8 mouse cellular contexts compared by ENCODE assay signal in genomic region chr11:54973481-54974212, GRCm38 (mm10). TPM values are rescaled to one million over a fixed set of nuclear protein-coding genes. Genes with fewer than 3 reads are reported as not detected.
DNase-seq lines count a peak whose midpoint lies in the region; ATAC-seq and TF ChIP-seq lines count a peak whose summit lies in the region.

No protein-coding gene starts in this region.

- no peak overlapping the region for H3K9ac ChIP-seq in intestine, embryonic 14.5 days (ENCODE audit: low read length)

- H3K27ac ChIP-seq in intestine, embryonic 14.5 days (ENCODE audit: low read depth): no peak overlapping the region

- H3K4me1 ChIP-seq in intestine, embryonic 14.5 days (replicated peaks; ENCODE audit: control insufficient read depth, insufficient read depth, low read length): peaks cover 19% of the 10 kb centered on the region
- peaks cover 5% of the 10 kb centered on the region; the same call in 1 of the 2 replicates for H3K4me1 ChIP-seq in lung, adult 2 months (ENCODE audit: control insufficient read depth, insufficient read depth, low read length)

- H3K27me3 ChIP-seq in intestine, embryonic 14.5 days (replicated peaks; ENCODE audit: control insufficient read depth, insufficient read depth, low read length): no peaks in the 10 kb centered on the region

- TF ChIP-seq POLR2A in lung, adult 2 months (IDR thresholded peaks at IDR 0.05; ENCODE audit: borderline replicate concordance, extremely low read depth, low read depth, low read length): no peak

- H3K9me3 ChIP-seq in intestine, embryonic 14.5 days (ENCODE audit: control insufficient read depth, low read length): no peaks in the 10 kb centered on the region

- intact Hi-C loops in left cerebral cortex, postnatal 36 days (cut with DNase I): no loop called here

- peaks cover 10% of the 10 kb centered on the region; the same call in 1 of the 2 replicates for H3K36me3 ChIP-seq in intestine, embryonic 14.5 days (ENCODE audit: control insufficient read depth, insufficient read depth, low read length)

- DNase-seq in cerebellum, postnatal 10 days: peak; percentile 86 to 88
- DNase-seq in cerebellum, adult 9-11 months: no peak
- peak; percentile 39 for DNase-seq in adipocyte (ENCODE audit: low spot score)
- DNase-seq in gastrocnemius, postnatal 25 days: peak; percentile 60
- DNase-seq in intestine, embryonic 14.5 days (ENCODE audit: low spot score): no peak
- peak; percentile 33 for DNase-seq in lung, adult 2 months
- no peak for DNase-seq in left cerebral cortex, postnatal 36 days (ENCODE audit: low spot score in 2 of 2)

- peak; percentile 45; the same call in 1 of the 2 replicates for ATAC-seq in intestine, embryonic 14.5 days (replicated peaks; ENCODE audit: low FRiP score, low TSS enrichment, low read depth)
- peak; percentile 39; the same call in 1 of the 2 replicates for ATAC-seq in neutrophil, adult 5-6 weeks (ENCODE audit: extremely low read depth, insufficient number of reproducible peaks, low FRiP score, poor library complexity, severe bottlenecking)

- peak overlapping the region; percentile 8; the same call in 1 of the 2 replicates for H3K4me2 ChIP-seq in intestine, embryonic 14.5 days (ENCODE audit: low read length)

- TF ChIP-seq CTCF in lung, adult 2 months (IDR thresholded peaks at IDR 0.05; ENCODE audit: insufficient read depth, low read length): no peak

- WGBS in intestine, embryonic 14.5 days: 46% methylated on average over 8 of the region's 8 CpGs
- WGBS in lung, adult 2 months: 27% methylated on average over 8 of the region's 8 CpGs

- no peak overlapping the region for H3K4me3 ChIP-seq in intestine, embryonic 14.5 days (ENCODE audit: low read depth, low read length)
- no peak overlapping the region for H3K4me3 ChIP-seq in lung, adult 2 months (replicated peaks; ENCODE audit: extremely low read depth, low read depth, low read length)

RNA-seq across cellular contexts. Expression of gene Tnip1, which starts 10.9 kb away (rescaled TPM):
- total RNA-seq in gastrocnemius, postnatal 25 days (2021): 10 to 100 TPM; 27.6 to 31.9 TPM
- polyA plus RNA-seq in intestine, embryonic 14.5 days (2014; fragmentation: Nextera tagmentation; extraction: Ambion mirVana): 20.5 and 20.9 TPM in 2 replicates
- polyA plus RNA-seq in lung, adult 2 months (2012; rRNA removed): 43.9 and 47.2 TPM in 2 replicates
- 54.1 and 58.2 TPM in 2 replicates for total RNA-seq in neutrophil, adult 5-6 weeks (2017)
- total RNA-seq in left cerebral cortex, postnatal 36 days (2021): 10 to 100 TPM; 37.5 to 42.0 TPM

RNA-seq across cellular contexts. Expression of gene Anxa6, which starts 59.6 kb away (rescaled TPM):
- total RNA-seq in gastrocnemius, postnatal 25 days (2021): 100 to 1,000 TPM; 180 to 209 TPM
- 327 and 365 TPM in 2 replicates for polyA plus RNA-seq in intestine, embryonic 14.5 days (2014; fragmentation: Nextera tagmentation; extraction: Ambion mirVana)
- 151 and 170 TPM in 2 replicates for polyA plus RNA-seq in lung, adult 2 months (2012; rRNA removed)
- total RNA-seq in neutrophil, adult 5-6 weeks (2017): 177 and 181 TPM in 2 replicates
- total RNA-seq in left cerebral cortex, postnatal 36 days (2021): 10 to 100 TPM; 87.1 to 88.9 TPM

Comparison
In these comparisons a context has a peak if more than half of its experiments do, and no peak if none do; other contexts are left out.
1. DNase-seq: peak in cerebellum, postnatal 10 days (2 of 2), adipocyte (single experiment), gastrocnemius, postnatal 25 days (single experiment) and lung, adult 2 months (single experiment); none in cerebellum, adult 9-11 months (single experiment), intestine, embryonic 14.5 days (single experiment) and left cerebral cortex, postnatal 36 days (0 of 2).